Mouse (Mus musculus): Measurements from ENCODE around the gene 4933430I17Rik.
A peak's percentile ranks its signal among the peaks of the same experiment; 100 is the strongest.

Gene 4933430I17Rik

GRCm38 (mm10) chr4:62505991-62506390 lies 19.2 kb upstream of the 4933430I17Rik start:
- no peak for DNase-seq

GRCm38 (mm10) chr4:62506798-62507197 lies 18.4 kb upstream of the 4933430I17Rik start:
- peak; percentile 34 to 54 for DNase-seq

- DNase-seq: no peak
Observed at GRCm38 (mm10) chr4:62508839-62509238, 16.3 kb upstream of the 4933430I17Rik start.

- no peak for DNase-seq
Observed at GRCm38 (mm10) chr4:62509946-62510345, 15.2 kb upstream of the 4933430I17Rik start.

- DNase-seq: no peak
Observed at GRCm38 (mm10) chr4:62513998-62514506, 11.1 kb upstream of the 4933430I17Rik start.

GRCm38 (mm10) chr4:62514995-62515394 lies 10.2 kb upstream of the 4933430I17Rik start:
- DNase-seq: no peak

GRCm38 (mm10) chr4:62515490-62515889 lies 9.7 kb upstream of the 4933430I17Rik start:
- DNase-seq: no peak

GRCm38 (mm10) chr4:62516079-62516478 lies 9.1 kb upstream of the 4933430I17Rik start:
- no peak for DNase-seq

- DNase-seq: no peak
Observed at GRCm38 (mm10) chr4:62516579-62516978, 8.6 kb upstream of the 4933430I17Rik start.

GRCm38 (mm10) chr4:62517046-62517445 lies 8.1 kb upstream of the 4933430I17Rik start:
- DNase-seq: no peak

- DNase-seq: no peak
Observed at GRCm38 (mm10) chr4:62517538-62518415, 7.4 kb upstream of the 4933430I17Rik start.

- DNase-seq: peak in 1 of 2 experiments; percentile 24
Observed at GRCm38 (mm10) chr4:62518416-62519121, 6.6 kb upstream of the 4933430I17Rik start.

GRCm38 (mm10) chr4:62519122-62519848 lies 5.9 kb upstream of the 4933430I17Rik start:
- DNase-seq: no peak

- peak; percentile 68 to 69 for DNase-seq
Observed at GRCm38 (mm10) chr4:62519849-62520233, 5.3 kb upstream of the 4933430I17Rik start, which contains the start of gene Alad. TSS of gene Alad (minus strand) at chr4:62519918.

- no peak for DNase-seq
Observed at GRCm38 (mm10) chr4:62520892-62521400, 4.2 kb upstream of the 4933430I17Rik start.

- no peak for DNase-seq
Observed at GRCm38 (mm10) chr4:62525489-62525811, 281 bp downstream of the 4933430I17Rik start.

- DNase-seq: no peak
Observed at GRCm38 (mm10) chr4:62526256-62526655, 1.1 kb downstream of the 4933430I17Rik start.

GRCm38 (mm10) chr4:62527655-62528054 lies 2.5 kb downstream of the 4933430I17Rik start:
- no peak for DNase-seq

- DNase-seq: no peak
Observed at GRCm38 (mm10) chr4:62533729-62534128, 8.6 kb downstream of the 4933430I17Rik start.

GRCm38 (mm10) chr4:62541802-62542201 lies 16.6 kb downstream of the 4933430I17Rik start:
- no peak for DNase-seq

GRCm38 (mm10) chr4:62543782-62544181 lies 18.6 kb downstream of the 4933430I17Rik start:
- no peak for DNase-seq

- DNase-seq: no peak
Observed at GRCm38 (mm10) chr4:62544801-62545200, 19.6 kb downstream of the 4933430I17Rik start.

GRCm38 (mm10) chr4:62551966-62552365 lies 26.8 kb downstream of the 4933430I17Rik start:
- DNase-seq: peak; percentile 22 to 56
